Mouse (Mus musculus): ENCODE measurements around the gene Hspbap1. TPM values are rescaled to one million over a fixed set of nuclear protein-coding genes. Genes with fewer than 3 reads are reported as not detected.
A peak's percentile ranks its signal among the peaks of the same experiment; 100 is the strongest.

Hspbap1 gene
- polyA plus RNA-seq, 1 experiment, result 4.4 TPM

DNA sequence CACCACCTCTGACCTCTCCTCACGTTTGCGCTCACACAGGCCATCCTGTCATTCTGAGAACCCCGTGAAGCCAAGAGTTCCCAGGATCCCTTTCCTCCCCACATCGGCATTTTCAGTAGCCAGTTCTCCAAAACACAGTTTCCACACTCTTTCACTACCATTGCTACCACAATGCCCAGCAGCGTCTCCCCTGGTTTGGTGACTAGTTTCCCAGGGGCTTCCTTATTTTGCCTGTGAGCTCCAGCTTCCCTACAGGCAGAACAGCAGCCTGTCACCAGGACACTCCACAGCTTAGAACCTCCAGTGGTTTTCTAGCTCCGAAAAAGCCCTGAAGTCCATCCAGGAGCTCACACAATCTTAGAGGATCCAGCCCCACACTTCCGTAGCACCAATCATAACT lies 20.8 kb upstream of the Hspbap1 start:
- WGBS, result 91% methylated on average over 7 of the region's 7 CpGs
- Histone ChIP-seq H3K27me3 (ENCODE audit: control insufficient read depth, insufficient read depth, low read length) (no peaks in the 10 kb centered on the region), H3K4me1 (ENCODE audit: control insufficient read depth, insufficient read depth, insufficient read length, low read length) (peaks cover 17% of the 10 kb centered on the region; the same call in 1 of the 2 replicates), H3K27ac (ENCODE audit: insufficient read depth, low read depth, low read length) (no peak overlapping the region), H3K36me3 (ENCODE audit: control insufficient read depth, insufficient read depth, low read length) (peaks cover 2% of the 10 kb centered on the region; the same call in 1 of the 2 replicates), H3K4me3 (ENCODE audit: low read depth, low read length) (no peak overlapping the region)
- no peak for TF ChIP-seq CTCF (IDR thresholded peaks at IDR 0.05; ENCODE audit: extremely low read depth, insufficient read length, insufficient replicate concordance, low read depth, low read length)
- no peak for TF ChIP-seq POLR2A (IDR thresholded peaks at IDR 0.05; ENCODE audit: low read depth, low read length)

DNA sequence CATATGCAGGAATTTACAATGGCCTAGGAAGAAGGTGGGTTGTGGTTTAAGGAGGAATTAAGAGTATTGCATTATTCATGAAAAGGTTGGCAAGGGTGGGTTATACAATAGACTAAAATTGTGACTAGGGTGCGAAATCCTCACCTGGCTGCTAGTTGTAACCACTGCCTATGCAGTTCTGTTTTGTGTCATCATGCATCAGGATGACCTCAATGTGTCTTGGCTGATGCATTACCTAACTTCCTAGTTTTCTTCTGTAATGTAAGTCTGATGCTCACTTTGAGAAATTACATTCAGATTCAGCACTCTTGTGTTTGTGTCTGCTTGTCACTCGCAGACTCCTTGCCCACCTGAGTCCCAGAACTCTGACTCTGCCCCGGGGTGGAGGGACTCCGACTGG lies 18.3 kb upstream of the Hspbap1 start:
- H3K36me3 ChIP-seq (ENCODE audit: control insufficient read depth, insufficient read depth, low read length), result no peaks in the 10 kb centered on the region
- TF ChIP-seq POLR2A (IDR thresholded peaks at IDR 0.05; ENCODE audit: low read depth, low read length), result no peak
- no peak for TF ChIP-seq CTCF (IDR thresholded peaks at IDR 0.05; ENCODE audit: extremely low read depth, insufficient read length, insufficient replicate concordance, low read depth, low read length)

DNA sequence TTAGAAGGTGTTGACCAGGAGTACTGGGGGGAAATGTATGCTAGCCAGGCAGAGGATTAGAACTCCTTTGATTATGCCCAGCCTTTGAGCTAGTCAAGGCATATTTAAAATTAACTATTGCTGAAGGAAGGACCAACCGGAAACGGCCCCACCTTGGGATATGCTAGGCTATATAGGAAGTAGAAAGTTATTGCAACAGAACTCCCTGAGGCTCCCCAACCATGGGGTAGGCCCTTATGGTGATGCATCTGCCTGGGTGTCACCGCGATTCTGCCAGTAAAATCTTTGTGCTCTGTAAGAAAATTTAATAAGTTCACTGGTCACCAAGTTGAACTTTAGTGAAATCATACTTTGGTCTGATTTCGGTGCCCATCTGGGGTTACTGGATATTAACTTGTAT lies 16.2 kb upstream of the Hspbap1 start:
- H3K27me3 ChIP-seq (ENCODE audit: control insufficient read depth, insufficient read depth, low read length), result no peaks in the 10 kb centered on the region
- H3K4me1 ChIP-seq (ENCODE audit: control insufficient read depth, insufficient read depth, insufficient read length, low read length), result peaks cover 3% of the 10 kb centered on the region; the same call in 1 of the 2 replicates
- H3K4me3 ChIP-seq (ENCODE audit: low read depth, low read length), result no peak overlapping the region
- no peak for TF ChIP-seq POLR2A (IDR thresholded peaks at IDR 0.05; ENCODE audit: low read depth, low read length)
- no peak for TF ChIP-seq CTCF (IDR thresholded peaks at IDR 0.05; ENCODE audit: extremely low read depth, insufficient read length, insufficient replicate concordance, low read depth, low read length)
- H3K27ac ChIP-seq (ENCODE audit: insufficient read depth, low read depth, low read length), result no peak overlapping the region
- H3K36me3 ChIP-seq (ENCODE audit: control insufficient read depth, insufficient read depth, low read length), result no peaks in the 10 kb centered on the region
- 84% methylated on average over 5 of the region's 5 CpGs for WGBS

More for the DNA sequence above, 18.3 kb upstream of the Hspbap1 start:
- WGBS, result 85% methylated on average over 4 of the region's 4 CpGs
- Histone ChIP-seq H3K27ac (ENCODE audit: insufficient read depth, low read depth, low read length) (no peak overlapping the region), H3K4me3 (ENCODE audit: low read depth, low read length) (no peak overlapping the region), H3K27me3 (ENCODE audit: control insufficient read depth, insufficient read depth, low read length) (no peaks in the 10 kb centered on the region), H3K4me1 (ENCODE audit: control insufficient read depth, insufficient read depth, insufficient read length, low read length) (peaks cover 14% of the 10 kb centered on the region; the same call in 1 of the 2 replicates)

DNA sequence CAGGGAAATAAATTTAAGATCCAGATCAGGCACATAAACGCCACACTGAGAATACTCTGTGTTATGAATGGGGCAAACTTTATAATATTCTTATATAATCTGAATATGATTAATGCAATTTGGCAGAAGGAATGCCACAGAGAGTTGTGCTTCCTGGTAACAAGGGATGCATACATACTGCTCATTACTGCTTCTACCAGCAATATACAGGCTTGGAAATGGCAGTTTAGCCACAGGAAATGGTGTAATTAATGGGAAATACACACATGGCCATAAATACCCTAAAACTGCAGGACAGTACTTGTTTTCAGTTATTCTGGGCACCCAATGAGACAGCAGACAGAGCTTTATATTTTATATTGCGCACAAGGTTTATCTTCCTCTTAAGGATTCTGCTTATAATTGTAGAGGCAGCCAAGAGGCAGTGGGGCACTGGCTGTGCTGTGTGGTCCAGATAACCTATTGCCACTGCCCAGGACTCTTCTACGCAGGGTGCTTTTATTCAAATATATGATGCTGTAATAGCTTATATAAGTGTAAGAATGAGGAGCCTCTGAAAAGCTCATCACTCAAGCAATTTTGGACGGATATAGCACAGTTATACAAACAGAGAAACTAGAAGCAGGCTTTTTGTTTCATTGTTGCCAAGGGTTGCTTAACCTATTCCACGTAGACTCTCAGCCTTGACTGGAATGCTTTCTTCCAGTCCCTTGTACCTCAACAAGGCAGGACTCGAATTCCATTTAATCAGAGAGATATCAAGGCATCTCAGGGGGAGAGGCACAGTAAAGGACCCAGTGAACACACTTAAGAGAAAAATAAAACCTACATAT lies 14.5 kb upstream of the Hspbap1 start:
- Histone ChIP-seq H3K27ac (ENCODE audit: insufficient read depth, low read depth, low read length) (no peak overlapping the region), H3K27me3 (ENCODE audit: control insufficient read depth, insufficient read depth, low read length) (no peaks in the 10 kb centered on the region), H3K4me1 (ENCODE audit: control insufficient read depth, insufficient read depth, insufficient read length, low read length) (peaks cover 7% of the 10 kb centered on the region; the same call in 1 of the 2 replicates), H3K36me3 (ENCODE audit: control insufficient read depth, insufficient read depth, low read length) (no peaks in the 10 kb centered on the region), H3K4me3 (ENCODE audit: low read depth, low read length) (no peak overlapping the region)
- 58% methylated on average over 6 of the region's 6 CpGs for WGBS
- TF ChIP-seq CTCF (IDR thresholded peaks at IDR 0.05; ENCODE audit: extremely low read depth, insufficient read length, insufficient replicate concordance, low read depth, low read length), result no peak
- no peak for TF ChIP-seq POLR2A (IDR thresholded peaks at IDR 0.05; ENCODE audit: low read depth, low read length)

- Histone ChIP-seq H3K4me1 (ENCODE audit: control insufficient read depth, insufficient read depth, insufficient read length, low read length) (peaks cover 11% of the 10 kb centered on the region; the same call in 1 of the 2 replicates), H3K4me3 (ENCODE audit: low read depth, low read length) (no peak overlapping the region), H3K27me3 (ENCODE audit: control insufficient read depth, insufficient read depth, low read length) (no peaks in the 10 kb centered on the region), H3K36me3 (ENCODE audit: control insufficient read depth, insufficient read depth, low read length) (no peaks in the 10 kb centered on the region), H3K27ac (ENCODE audit: insufficient read depth, low read depth, low read length) (no peak overlapping the region)
- 76% methylated on average over 9 of the region's 9 CpGs for WGBS
- TF ChIP-seq POLR2A (IDR thresholded peaks at IDR 0.05; ENCODE audit: low read depth, low read length), result no peak
- no peak for TF ChIP-seq CTCF (IDR thresholded peaks at IDR 0.05; ENCODE audit: extremely low read depth, insufficient read length, insufficient replicate concordance, low read depth, low read length)
Measured at GRCm38 (mm10) chr16:35756697-35757096, 13.5 kb upstream of the Hspbap1 start.

DNA sequence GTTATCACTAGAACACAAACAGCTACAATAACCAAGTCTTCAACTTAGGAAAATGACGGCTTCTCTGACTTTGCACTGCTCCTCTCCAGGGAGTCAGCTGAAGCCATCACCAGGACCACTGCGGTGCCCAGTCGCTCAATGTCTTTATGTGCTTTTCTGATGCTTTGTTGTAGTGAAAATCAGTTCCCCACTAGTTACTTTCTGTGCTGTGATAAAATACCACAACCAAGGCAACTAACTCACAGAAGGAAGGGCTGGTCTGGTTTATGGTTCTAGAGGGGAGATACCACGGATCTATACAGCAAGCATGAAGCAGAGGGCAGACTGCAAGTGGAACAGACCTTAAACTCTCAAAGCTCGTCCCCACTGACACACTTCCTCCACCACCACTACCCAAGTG lies 10.8 kb upstream of the Hspbap1 start:
- H3K36me3 ChIP-seq (ENCODE audit: control insufficient read depth, insufficient read depth, low read length), result no peaks in the 10 kb centered on the region
- no peak for TF ChIP-seq CTCF (IDR thresholded peaks at IDR 0.05; ENCODE audit: extremely low read depth, insufficient read length, insufficient replicate concordance, low read depth, low read length)
- no peak for TF ChIP-seq POLR2A (IDR thresholded peaks at IDR 0.05; ENCODE audit: low read depth, low read length)
- no peak overlapping the region for H3K27ac ChIP-seq (ENCODE audit: insufficient read depth, low read depth, low read length)
- H3K27me3 ChIP-seq (ENCODE audit: control insufficient read depth, insufficient read depth, low read length), result no peaks in the 10 kb centered on the region
- H3K4me3 ChIP-seq (ENCODE audit: low read depth, low read length), result no peak overlapping the region
- WGBS, result 79% methylated on average over 5 of the region's 5 CpGs
- peaks cover 16% of the 10 kb centered on the region; the same call in 1 of the 2 replicates for H3K4me1 ChIP-seq (ENCODE audit: control insufficient read depth, insufficient read depth, insufficient read length, low read length)

DNA sequence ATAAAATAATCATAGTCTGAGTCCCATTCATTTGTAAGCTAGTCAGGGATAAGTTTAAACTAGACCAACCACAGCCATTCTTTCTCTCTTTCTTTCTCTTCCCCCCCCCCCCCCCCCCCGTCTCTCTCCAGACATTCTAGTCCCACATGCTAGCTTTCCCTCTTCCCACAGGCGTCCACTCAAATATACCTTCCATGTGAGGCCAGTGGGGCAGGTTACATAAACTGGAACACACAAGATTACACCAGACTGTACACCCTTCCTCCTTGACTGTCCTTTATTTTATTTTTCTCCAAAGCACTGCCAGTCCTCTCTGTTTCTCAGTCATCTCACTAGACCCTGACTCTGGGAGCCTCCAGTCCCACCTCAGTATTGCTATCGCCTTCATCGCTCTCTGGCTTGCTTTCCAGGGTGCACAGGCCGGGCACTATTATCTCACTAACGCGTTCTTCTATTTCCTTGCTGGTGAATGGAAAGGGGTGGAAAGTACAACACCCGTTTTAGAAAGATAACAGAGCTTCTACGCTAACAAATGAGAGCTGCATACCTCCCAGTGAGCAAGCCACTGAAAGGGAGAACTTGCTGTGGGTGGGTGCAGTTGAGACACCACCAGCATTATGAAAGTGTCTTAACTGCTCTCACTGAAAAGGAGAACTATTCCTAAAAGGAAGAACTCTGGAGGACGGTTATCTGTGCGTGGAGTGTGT lies 6.4 kb upstream of the Hspbap1 start:
- WGBS, result 44% methylated on average over 10 of the region's 11 CpGs
- Histone ChIP-seq H3K36me3 (ENCODE audit: control insufficient read depth, insufficient read depth, low read length) (no peaks in the 10 kb centered on the region), H3K27ac (ENCODE audit: insufficient read depth, low read depth, low read length) (peak overlapping the region; percentile 19; the same call in 1 of the 2 replicates), H3K4me3 (ENCODE audit: low read depth, low read length) (no peak overlapping the region), H3K27me3 (ENCODE audit: control insufficient read depth, insufficient read depth, low read length) (no peaks in the 10 kb centered on the region), H3K4me1 (ENCODE audit: control insufficient read depth, insufficient read depth, insufficient read length, low read length) (peaks cover 24% of the 10 kb centered on the region; the same call in 1 of the 2 replicates)
- TF ChIP-seq POLR2A (IDR thresholded peaks at IDR 0.05; ENCODE audit: low read depth, low read length) (no peak), CTCF (IDR thresholded peaks at IDR 0.05; ENCODE audit: extremely low read depth, insufficient read length, insufficient replicate concordance, low read depth, low read length) (no peak)

All from small intestine, adult 2 months (tissue).